Mouse (Mus musculus) MEL (cell line): ENCODE measurements around the gene Rab8b. TPM values are rescaled to one million over a fixed set of nuclear protein-coding genes. Genes with fewer than 3 reads are reported as not detected.

Experiments
- DNase-seq: peaks from one replicate; pipeline ENCODE4 v3.0.0; 2011; ENCODE audit warnings: low read depth, low spot score
- H3K27ac ChIP-seq: 2 replicates; pipeline ENCODE4 v1.5.1; 2012; ENCODE audit warnings: low read depth, mild to moderate bottlenecking, control low read depth, low read length, moderate library complexity; ENCODE audit not compliant: control insufficient read depth
- H3K27me3 ChIP-seq, 2 experiments: fragments of 150-350 bp in 1 of 2; sonication (generic) in 1 of 2; 2 replicates each; pipeline ENCODE4 v1.6.1; 2012; ENCODE audit warnings: low read length in 2 of 2, mild to moderate bottlenecking in 2 of 2, improper control_type of control experiment in 1 of 2, moderate library complexity in 1 of 2; ENCODE audit not compliant: insufficient read depth in 2 of 2, control insufficient read depth in 1 of 2
- H3K36me3 ChIP-seq, 2 experiments: 2 replicates each; pipeline ENCODE4 v1.6.1; 2012 to 2014; ENCODE audit warnings: low read length in 2 of 2, improper control_type of control experiment in 1 of 2, inconsistent platforms in 1 of 2, mild to moderate bottlenecking in 1 of 2; ENCODE audit not compliant: insufficient read depth in 2 of 2, control insufficient read depth in 1 of 2
- H3K4me1 ChIP-seq, 2 experiments: fragments of 150-350 bp in 1 of 2; sonication (generic) in 1 of 2; 2 replicates each; pipeline ENCODE4 v1.6.1; 2012; ENCODE audit warnings: low read length in 2 of 2, improper control_type of control experiment in 1 of 2, mild to moderate bottlenecking in 1 of 2; ENCODE audit not compliant: insufficient read depth in 2 of 2, control insufficient read depth in 1 of 2
- H3K4me3 ChIP-seq, 2 experiments: fragments of 150-350 bp in 1 of 2; sonication (generic) in 1 of 2; 2 replicates each; pipeline ENCODE4 v1.5.1; 2012; ENCODE audit warnings: low read depth in 2 of 2, low read length in 2 of 2, mild to moderate bottlenecking in 2 of 2, moderate library complexity in 2 of 2, control low read depth in 1 of 2, improper control_type of control experiment in 1 of 2; ENCODE audit not compliant: control insufficient read depth in 1 of 2, insufficient read depth in 1 of 2
- H3K79me2 ChIP-seq: 2 replicates; pipeline ENCODE4 v1.6.1; 2012; ENCODE audit warnings: mild to moderate bottlenecking, low read length, moderate library complexity; ENCODE audit not compliant: control insufficient read depth, poor library complexity, insufficient read depth
- H3K9ac ChIP-seq: 2 replicates; pipeline ENCODE4 v1.6.1; 2012; ENCODE audit warnings: low read depth, mild to moderate bottlenecking, control low read depth, low read length, moderate library complexity; ENCODE audit not compliant: control insufficient read depth, poor library complexity, severe bottlenecking
- H3K9me3 ChIP-seq: fragments of 150-350 bp; sonication (generic); replicated peaks from 2 replicates; pipeline ENCODE4 v1.6.1; 2012; ENCODE audit warnings: mild to moderate bottlenecking, low read length, improper control_type of control experiment, moderate library complexity; ENCODE audit not compliant: insufficient read depth
- BHLHE40 ChIP-seq: IDR thresholded peaks from 2 replicates; pipeline ENCODE4 v1.6.1; 2012; ENCODE audit warnings: low read depth, mild to moderate bottlenecking, inconsistent platforms, low read length, improper control_type of control experiment, borderline replicate concordance
- CHD2 ChIP-seq: IDR thresholded peaks from 2 replicates; pipeline ENCODE4 v1.6.1; 2011; ENCODE audit warnings: low read length, improper control_type of control experiment
- CTCF ChIP-seq, 3 experiments: IDR thresholded peaks in 2 of 3; conservative IDR thresholded peaks in 1 of 3; 2 replicates each; pipeline ENCODE4 v1.5.1; 2011 to 2012; ENCODE audit warnings: low read length in 3 of 3, low read depth in 2 of 3, mild to moderate bottlenecking in 2 of 3, improper control_type of control experiment in 1 of 3, inconsistent platforms in 1 of 3, mixed read lengths in 1 of 3, moderate library complexity in 1 of 3; ENCODE audit not compliant: control insufficient read depth in 1 of 3, insufficient read depth in 1 of 3, poor library complexity in 1 of 3, severe bottlenecking in 1 of 3
- E2F4 ChIP-seq: IDR thresholded peaks from 2 replicates; pipeline ENCODE4 v1.6.1; 2011; ENCODE audit warnings: low read depth, low read length, improper control_type of control experiment, borderline replicate concordance
- EP300 ChIP-seq, 2 experiments: IDR thresholded peaks; 2 replicates each; pipeline ENCODE4 v1.6.1; 2011; ENCODE audit warnings: improper control_type of control experiment in 2 of 2, low read length in 2 of 2, low read depth in 1 of 2, mild to moderate bottlenecking in 1 of 2
- GABPA ChIP-seq: IDR thresholded peaks from 2 replicates; pipeline ENCODE4 v1.6.1; 2012; ENCODE audit warnings: low read depth, mild to moderate bottlenecking, inconsistent platforms, low read length, improper control_type of control experiment, moderate library complexity
- GATA1 ChIP-seq: IDR thresholded peaks from 2 replicates; pipeline ENCODE4 v1.6.1; 2011; ENCODE audit warnings: low read depth, low read length, improper control_type of control experiment
- JUND ChIP-seq: IDR thresholded peaks from 2 replicates; pipeline ENCODE4 v1.6.1; 2011; ENCODE audit warnings: low read depth, mild to moderate bottlenecking, improper control_type of control experiment, low read length
- MAX ChIP-seq: IDR thresholded peaks from 2 replicates; pipeline ENCODE4 v1.6.1; 2011; ENCODE audit warnings: low read length, improper control_type of control experiment
- MXI1 ChIP-seq: IDR thresholded peaks from 2 replicates; pipeline ENCODE4 v1.6.1; 2011; ENCODE audit warnings: mild to moderate bottlenecking, low read depth, low read length, improper control_type of control experiment
- NRF1 ChIP-seq: IDR thresholded peaks from 2 replicates; pipeline ENCODE4 v1.6.1; 2014; ENCODE audit warnings: low read depth, mild to moderate bottlenecking, inconsistent platforms, low read length, improper control_type of control experiment, moderate library complexity; ENCODE audit not compliant: poor library complexity, insufficient read depth, severe bottlenecking
- POLR2A ChIP-seq, 2 experiments: IDR thresholded peaks; 2 replicates each; pipeline ENCODE4 v1.6.1; 2011 to 2012; ENCODE audit warnings: low read length in 2 of 2, mild to moderate bottlenecking in 2 of 2, control low read depth in 1 of 2, improper control_type of control experiment in 1 of 2, low read depth in 1 of 2, moderate library complexity in 1 of 2; ENCODE audit not compliant: control insufficient read depth in 1 of 2, insufficient read depth in 1 of 2, poor library complexity in 1 of 2
- POLR2AphosphoS5 ChIP-seq: IDR thresholded peaks from 2 replicates; pipeline ENCODE4 v1.6.1; 2012; ENCODE audit warnings: low read depth, borderline replicate concordance, mild to moderate bottlenecking, inconsistent platforms, low read length, moderate library complexity, mixed read lengths
- RAD21 ChIP-seq: IDR thresholded peaks from 2 replicates; pipeline ENCODE4 v1.6.1; 2011; ENCODE audit warnings: mild to moderate bottlenecking, low read depth, low read length, improper control_type of control experiment
- RCOR1 ChIP-seq: IDR thresholded peaks from 2 replicates; pipeline ENCODE4 v1.6.1; 2012; ENCODE audit warnings: low read depth, mild to moderate bottlenecking, inconsistent platforms, low read length, improper control_type of control experiment
- SMC3 ChIP-seq: IDR thresholded peaks from 2 replicates; pipeline ENCODE4 v1.6.1; 2011; ENCODE audit warnings: low read depth, low read length, improper control_type of control experiment
- TAL1 ChIP-seq: IDR thresholded peaks from 2 replicates; pipeline ENCODE4 v1.6.1; 2012; ENCODE audit warnings: mild to moderate bottlenecking, inconsistent platforms, low read length, moderate library complexity, mixed read lengths
- TBP ChIP-seq: IDR thresholded peaks from 2 replicates; pipeline ENCODE4 v1.8.0; 2011; ENCODE audit warnings: low read depth, low read length, improper control_type of control experiment
- UBTF ChIP-seq: IDR thresholded peaks from 2 replicates; pipeline ENCODE4 v1.6.1; 2012; ENCODE audit warnings: low read depth, mild to moderate bottlenecking, inconsistent platforms, low read length, improper control_type of control experiment, moderate library complexity, borderline replicate concordance; ENCODE audit not compliant: insufficient read depth
- USF2 ChIP-seq, 2 experiments: IDR thresholded peaks; 2 replicates each; pipeline ENCODE4 v1.6.1; 2011 to 2012; ENCODE audit warnings: improper control_type of control experiment in 2 of 2, low read length in 2 of 2, borderline replicate concordance in 1 of 2, inconsistent platforms in 1 of 2, low read depth in 1 of 2, mild to moderate bottlenecking in 1 of 2; ENCODE audit not compliant: insufficient read depth in 1 of 2
- ZMIZ1 ChIP-seq: IDR thresholded peaks from 2 replicates; pipeline ENCODE4 v1.6.1; 2012; ENCODE audit warnings: low read depth, mild to moderate bottlenecking, inconsistent platforms, low read length, improper control_type of control experiment, moderate library complexity
- ZNF384 ChIP-seq: IDR thresholded peaks from 2 replicates; pipeline ENCODE4 v1.6.1; 2012; ENCODE audit warnings: low read depth, mild to moderate bottlenecking, inconsistent platforms, low read length, improper control_type of control experiment
- polyA plus RNA-seq, 2 experiments: library from polyadenylated mRNA; stranded (reverse) in 1 of 2; unstranded in 1 of 2; fragments of >175 nt in 1 of 2; fragments of >200 nt in 1 of 2; gene quantifications; 2 replicates each; pipeline versions ENCODE4 v1.2.1 to v1.2.4; 2012; ENCODE audit warnings: low replicate concordance in 2 of 2, low read depth in 1 of 2; ENCODE audit not compliant: insufficient read length in 2 of 2, insufficient read depth in 1 of 2, missing spikeins in 1 of 2
- total RNA-seq: library from RNA; depleted of rRNA; stranded (reverse); fragments of 300-350 nt; gene quantifications from 2 replicates; pipeline ENCODE4 v1.2.3, GENCODE M21; 2012

Gene Rab8b
- total and polyA plus RNA-seq, 3 experiments = 16.1 to 16.4 TPM; not detected in 1

DNA sequence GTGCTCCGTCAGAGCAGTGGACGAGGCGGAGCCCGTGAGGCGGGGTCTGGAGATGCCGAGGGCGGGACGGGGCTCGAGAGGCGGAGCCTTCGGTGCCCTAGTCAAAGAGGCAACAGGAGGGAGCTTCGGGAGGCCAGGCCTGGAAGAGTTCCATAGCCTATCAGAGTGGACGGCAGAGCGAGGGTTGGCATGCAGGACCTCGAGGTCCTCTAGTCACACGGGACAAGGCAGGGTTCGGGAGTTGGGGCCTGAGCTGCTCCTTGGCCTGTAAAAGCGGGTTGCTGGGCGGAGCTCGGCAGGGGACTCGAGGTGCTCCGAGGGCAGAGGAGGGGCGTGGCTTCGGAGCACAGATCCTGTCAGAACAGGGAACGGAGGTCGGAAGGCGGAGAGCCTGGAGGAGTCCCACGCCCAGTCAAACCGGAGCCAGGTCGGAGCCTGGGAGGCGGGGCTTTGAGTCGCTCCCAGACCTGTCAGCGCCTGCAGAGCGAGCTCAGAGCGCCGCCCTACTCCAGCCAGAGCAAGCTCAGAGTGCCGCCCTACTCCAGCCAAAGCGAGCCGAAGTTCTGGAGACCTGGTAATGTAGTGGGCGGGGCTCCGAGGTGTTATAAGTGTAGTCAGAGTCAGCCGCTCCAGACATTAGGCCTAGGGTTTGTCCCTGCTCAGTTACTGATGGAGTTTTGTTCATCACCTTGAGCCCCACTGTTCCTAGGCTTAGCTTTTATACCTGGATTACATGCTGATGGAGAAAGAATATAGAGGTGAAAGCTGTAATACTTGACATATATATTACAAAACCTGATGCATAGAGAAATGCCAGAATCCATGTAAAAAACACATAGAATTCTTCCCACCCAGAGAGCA, 123.8 kb downstream of the Rab8b start, which contains the start of gene Aph1b:
TSS of gene Aph1b (minus strand) at position 27 of the 861 bp plus-strand sequence.
- Histone ChIP-seq H3K4me3 (peak within 1 kb of the TSS; percentile 80 to 88), H3K9me3 (no peaks in the 10 kb centered on the region), H3K27ac (no peak within 1 kb of the TSS), H3K4me1 (peaks cover 0 to 5% of the 10 kb centered on the region in 2 experiments; a peak in 1 of 4 replicates), H3K27me3 (peaks cover 8 to 26% of the 10 kb centered on the region in 2 experiments; a peak in 3 of 4 replicates), H3K79me2 (no peaks in the 10 kb centered on the region; the same call in 1 of the 2 replicates), H3K9ac (peak within 1 kb of the TSS; percentile 66), H3K36me3 (peaks cover 0 to 8% of the 10 kb centered on the region in 2 experiments; a peak in 2 of 4 replicates)
- TF ChIP-seq NRF1 (peak; percentile 28; the same call in 1 of the 2 replicates), ZNF384 (no peak), POLR2A (IDR thresholded peaks at IDR 0.05; ENCODE audit: control insufficient read depth in 1 of 2, insufficient read depth in 1 of 2, low read depth in 1 of 2, low read length in 2 of 2, poor library complexity in 1 of 2) (no peak; a peak in 1 of 4 replicates), BHLHE40 (no peak), POLR2AphosphoS5 (no peak), USF2 (IDR thresholded peaks at IDR 0.05; ENCODE audit: borderline replicate concordance in 1 of 2, insufficient read depth in 1 of 2, low read depth in 1 of 2, low read length in 2 of 2) (no peak), CHD2 (no peak), JUND (no peak), RCOR1 (no peak), RAD21 (no peak), CTCF (IDR thresholded peaks at IDR 0.05 in 2 of 3, conservative IDR thresholded peaks at IDR 0.05 in 1 of 3; ENCODE audit: control insufficient read depth in 1 of 3, insufficient read depth in 1 of 3, low read depth in 2 of 3, low read length in 3 of 3, poor library complexity in 1 of 3, severe bottlenecking in 1 of 3) (0 out of 6 replicates have a peak, but pooled peaks of 1 of the 3 experiments have one; percentile 12), GABPA (no peak), ZMIZ1 (no peak), MAX (no peak), TBP (peak; percentile 38; the same call in 1 of the 2 replicates), UBTF (no peak), TAL1 (no peak), EP300 (IDR thresholded peaks at IDR 0.05; ENCODE audit: low read depth in 1 of 2, low read length in 2 of 2) (no peak), E2F4 (no peak), MXI1 (peak; percentile 60; the same call in 1 of the 2 replicates), SMC3 (0 out of 2 replicates have a peak, but pooled peaks have one; percentile 12), GATA1 (no peak)
- peak; percentile 99 for DNase-seq
